Mouse (Mus musculus): ENCODE results near the gene Lingo4. TPM values are rescaled to one million over a fixed set of nuclear protein-coding genes. Genes with fewer than 3 reads are reported as not detected.

The Lingo4 gene
- polyA plus RNA-seq, 1 experiment: 0.44 TPM

- H3K27me3 ChIP-seq (ENCODE audit: control insufficient read depth, insufficient read depth, low read length): no peaks in the 10 kb centered on the region
- no peak overlapping the region for H3K4me3 ChIP-seq (ENCODE audit: extremely low read depth, insufficient read depth, insufficient read length)
- no peak for DNase-seq (ENCODE audit: low read depth in 1 of 2, low spot score in 2 of 2)
- H3K36me3 ChIP-seq (ENCODE audit: control insufficient read depth, insufficient read depth, low read length): no peaks in the 10 kb centered on the region
- H3K27ac ChIP-seq (ENCODE audit: insufficient read depth, low read length): no peak overlapping the region
- H3K4me1 ChIP-seq (ENCODE audit: control insufficient read depth, insufficient read depth, insufficient read length): no peaks in the 10 kb centered on the region
- TF ChIP-seq POLR2A (IDR thresholded peaks at IDR 0.05; ENCODE audit: low read depth, low read length): no peak
- TF ChIP-seq CTCF (IDR thresholded peaks at IDR 0.05; ENCODE audit: extremely low read depth, insufficient read depth, insufficient read length, insufficient replicate concordance): no peak
- 81% methylated on average over 2 of the region's 2 CpGs for WGBS
Measured at GRCm38 (mm10) chr3:94392128-94392527, 6.2 kb upstream of the Lingo4 start.

DNA sequence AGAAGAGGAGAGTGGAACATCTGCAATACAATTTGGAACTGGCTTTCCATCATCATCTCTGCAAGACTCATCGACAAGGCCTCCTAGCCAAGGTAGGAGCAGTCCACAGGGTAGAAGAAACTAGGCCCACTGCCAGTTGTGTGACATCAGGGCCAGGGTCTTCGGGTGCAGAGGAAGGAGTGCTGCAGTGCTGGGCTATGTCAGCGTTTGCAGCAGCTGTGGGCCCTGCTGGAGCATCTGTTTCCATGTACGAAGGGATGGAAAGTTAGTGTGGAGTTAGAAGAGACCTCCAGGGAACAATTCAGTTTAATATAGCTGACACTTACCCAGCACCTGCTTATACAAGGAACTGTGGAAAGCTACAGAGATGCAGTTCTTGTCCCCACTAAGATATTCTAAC is 5.3 kb upstream of the Lingo4 start:
- WGBS: 79% methylated on average over 4 of the region's 4 CpGs
- DNase-seq (ENCODE audit: low read depth in 1 of 2, low spot score in 2 of 2): no peak
- Histone ChIP-seq H3K36me3 (ENCODE audit: control insufficient read depth, insufficient read depth, low read length) (no peaks in the 10 kb centered on the region), H3K4me3 (ENCODE audit: extremely low read depth, insufficient read depth, insufficient read length) (no peak overlapping the region), H3K4me1 (ENCODE audit: control insufficient read depth, insufficient read depth, insufficient read length) (no peaks in the 10 kb centered on the region), H3K27ac (ENCODE audit: insufficient read depth, low read length) (no peak overlapping the region), H3K27me3 (ENCODE audit: control insufficient read depth, insufficient read depth, low read length) (no peaks in the 10 kb centered on the region)
- TF ChIP-seq CTCF (IDR thresholded peaks at IDR 0.05; ENCODE audit: extremely low read depth, insufficient read depth, insufficient read length, insufficient replicate concordance): no peak
- TF ChIP-seq POLR2A (IDR thresholded peaks at IDR 0.05; ENCODE audit: low read depth, low read length): no peak

DNA sequence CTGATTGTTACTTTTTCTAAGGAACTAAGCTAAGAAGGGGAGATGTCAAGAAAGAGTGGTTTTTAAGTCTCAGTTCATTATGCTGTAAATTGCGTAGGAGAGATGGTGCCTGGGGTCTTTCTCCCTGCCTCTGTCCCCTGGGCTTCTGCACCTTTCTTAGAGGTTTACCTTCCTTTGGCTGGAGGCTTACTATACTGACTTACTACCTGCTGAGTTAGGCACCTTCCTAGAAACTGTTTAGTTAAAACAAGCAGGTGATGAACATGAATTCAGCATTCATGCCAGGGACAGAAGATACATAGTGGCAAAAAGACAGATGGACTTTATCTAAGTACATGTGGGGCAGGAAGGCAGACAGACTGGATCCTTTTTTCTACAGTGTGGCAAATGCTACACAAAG is 2.0 kb upstream of the Lingo4 start:
- Histone ChIP-seq H3K27ac (ENCODE audit: insufficient read depth, low read length) (no peak overlapping the region), H3K36me3 (ENCODE audit: control insufficient read depth, insufficient read depth, low read length) (no peaks in the 10 kb centered on the region), H3K4me1 (ENCODE audit: control insufficient read depth, insufficient read depth, insufficient read length) (no peaks in the 10 kb centered on the region; the same call in 1 of the 2 replicates), H3K27me3 (ENCODE audit: control insufficient read depth, insufficient read depth, low read length) (peaks cover 2% of the 10 kb centered on the region; the same call in 1 of the 2 replicates), H3K4me3 (ENCODE audit: extremely low read depth, insufficient read depth, insufficient read length) (no peak overlapping the region)
- TF ChIP-seq POLR2A (IDR thresholded peaks at IDR 0.05; ENCODE audit: low read depth, low read length): no peak
- TF ChIP-seq CTCF (IDR thresholded peaks at IDR 0.05; ENCODE audit: extremely low read depth, insufficient read depth, insufficient read length, insufficient replicate concordance): no peak
- no peak for DNase-seq (ENCODE audit: low read depth in 1 of 2, low spot score in 2 of 2)
- 87% methylated on average over 1 of the region's 1 CpGs for WGBS

GRCm38 (mm10) chr3:94396851-94397250 is 1.5 kb upstream of the Lingo4 start:
- no peak for DNase-seq (ENCODE audit: low read depth in 1 of 2, low spot score in 2 of 2)
- H3K27ac ChIP-seq (ENCODE audit: insufficient read depth, low read length): no peak overlapping the region
- H3K36me3 ChIP-seq (ENCODE audit: control insufficient read depth, insufficient read depth, low read length): no peaks in the 10 kb centered on the region
- TF ChIP-seq CTCF (IDR thresholded peaks at IDR 0.05; ENCODE audit: extremely low read depth, insufficient read depth, insufficient read length, insufficient replicate concordance) (no peak), POLR2A (IDR thresholded peaks at IDR 0.05; ENCODE audit: low read depth, low read length) (no peak)
- 84% methylated on average over 4 of the region's 4 CpGs for WGBS
- H3K4me1 ChIP-seq (ENCODE audit: control insufficient read depth, insufficient read depth, insufficient read length): no peaks in the 10 kb centered on the region; the same call in 1 of the 2 replicates
- H3K27me3 ChIP-seq (ENCODE audit: control insufficient read depth, insufficient read depth, low read length): peaks cover 2% of the 10 kb centered on the region; the same call in 1 of the 2 replicates
- no peak overlapping the region for H3K4me3 ChIP-seq (ENCODE audit: extremely low read depth, insufficient read depth, insufficient read length)

DNA sequence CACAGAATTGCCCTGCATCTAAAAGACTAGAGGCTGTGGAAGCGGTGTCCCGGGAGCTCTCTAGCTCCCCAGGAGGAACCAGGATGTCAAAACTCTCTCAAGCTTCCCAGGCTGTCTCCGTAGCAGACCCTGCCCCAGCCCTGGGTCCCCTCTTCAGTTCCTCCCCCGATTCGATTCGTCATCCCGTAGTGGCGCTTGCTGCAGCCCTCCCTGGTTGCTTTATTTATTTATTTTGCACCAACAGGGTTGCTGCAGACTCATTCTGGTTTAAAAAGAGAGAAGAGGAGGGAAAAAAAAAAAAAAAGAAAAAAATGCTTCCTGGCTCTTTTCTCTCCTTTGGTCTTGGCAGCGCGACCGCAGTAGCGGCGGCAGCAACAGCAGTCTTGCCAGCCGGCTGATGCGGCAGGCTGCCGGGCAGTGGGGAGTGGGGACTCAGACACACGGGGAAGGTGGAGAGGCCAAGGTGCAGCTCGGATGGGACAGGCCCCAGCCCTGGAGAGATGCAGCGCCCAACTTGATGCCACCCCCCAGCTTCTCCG is 695 bp downstream of the Lingo4 start:
- TF ChIP-seq POLR2A (IDR thresholded peaks at IDR 0.05; ENCODE audit: low read depth, low read length) (no peak), CTCF (IDR thresholded peaks at IDR 0.05; ENCODE audit: extremely low read depth, insufficient read depth, insufficient read length, insufficient replicate concordance) (no peak)
- Histone ChIP-seq H3K4me1 (ENCODE audit: control insufficient read depth, insufficient read depth, insufficient read length) (no peaks in the 10 kb centered on the region; the same call in 1 of the 2 replicates), H3K36me3 (ENCODE audit: control insufficient read depth, insufficient read depth, low read length) (no peaks in the 10 kb centered on the region), H3K27me3 (ENCODE audit: control insufficient read depth, insufficient read depth, low read length) (peaks cover 2% of the 10 kb centered on the region; the same call in 1 of the 2 replicates), H3K27ac (ENCODE audit: insufficient read depth, low read length) (no peak overlapping the region), H3K4me3 (ENCODE audit: extremely low read depth, insufficient read depth, insufficient read length) (no peak overlapping the region; the same call in 1 of the 2 replicates)
- 3% methylated on average over 20 of the region's 20 CpGs for WGBS
- DNase-seq (ENCODE audit: low read depth in 1 of 2, low spot score in 2 of 2): no peak

GRCm38 (mm10) chr3:94399663-94400310 is 1.5 kb downstream of the Lingo4 start:
- 57% methylated on average over 5 of the region's 5 CpGs for WGBS
- no peak for TF ChIP-seq POLR2A (IDR thresholded peaks at IDR 0.05; ENCODE audit: low read depth, low read length)
- TF ChIP-seq CTCF (IDR thresholded peaks at IDR 0.05; ENCODE audit: extremely low read depth, insufficient read depth, insufficient read length, insufficient replicate concordance): no peak
- H3K4me3 ChIP-seq (ENCODE audit: extremely low read depth, insufficient read depth, insufficient read length): no peak overlapping the region
- no peaks in the 10 kb centered on the region for H3K36me3 ChIP-seq (ENCODE audit: control insufficient read depth, insufficient read depth, low read length)
- no peak overlapping the region for H3K27ac ChIP-seq (ENCODE audit: insufficient read depth, low read length)
- H3K27me3 ChIP-seq (ENCODE audit: control insufficient read depth, insufficient read depth, low read length): peaks cover 2% of the 10 kb centered on the region; the same call in 1 of the 2 replicates
- H3K4me1 ChIP-seq (ENCODE audit: control insufficient read depth, insufficient read depth, insufficient read length): no peaks in the 10 kb centered on the region; the same call in 1 of the 2 replicates
- no peak for DNase-seq (ENCODE audit: low read depth in 1 of 2, low spot score in 2 of 2)

- TF ChIP-seq POLR2A (IDR thresholded peaks at IDR 0.05; ENCODE audit: low read depth, low read length): no peak
- TF ChIP-seq CTCF (IDR thresholded peaks at IDR 0.05; ENCODE audit: extremely low read depth, insufficient read depth, insufficient read length, insufficient replicate concordance): no peak
- DNase-seq (ENCODE audit: low read depth in 1 of 2, low spot score in 2 of 2): no peak
- H3K27me3 ChIP-seq (ENCODE audit: control insufficient read depth, insufficient read depth, low read length): peaks cover 2% of the 10 kb centered on the region; the same call in 1 of the 2 replicates
- whole genome bisulfite sequencing: 75% methylated on average over 8 of the region's 8 CpGs
- no peaks in the 10 kb centered on the region for H3K36me3 ChIP-seq (ENCODE audit: control insufficient read depth, insufficient read depth, low read length)
- no peak overlapping the region for H3K4me3 ChIP-seq (ENCODE audit: extremely low read depth, insufficient read depth, insufficient read length)
- H3K4me1 ChIP-seq (ENCODE audit: control insufficient read depth, insufficient read depth, insufficient read length): no peaks in the 10 kb centered on the region; the same call in 1 of the 2 replicates
- no peak overlapping the region for H3K27ac ChIP-seq (ENCODE audit: insufficient read depth, low read length)
Measured at GRCm38 (mm10) chr3:94402451-94402850, 4.1 kb downstream of the Lingo4 start.
